Mouse (Mus musculus): ENCODE results near the gene Fut11.

Gene Fut11

DNA sequence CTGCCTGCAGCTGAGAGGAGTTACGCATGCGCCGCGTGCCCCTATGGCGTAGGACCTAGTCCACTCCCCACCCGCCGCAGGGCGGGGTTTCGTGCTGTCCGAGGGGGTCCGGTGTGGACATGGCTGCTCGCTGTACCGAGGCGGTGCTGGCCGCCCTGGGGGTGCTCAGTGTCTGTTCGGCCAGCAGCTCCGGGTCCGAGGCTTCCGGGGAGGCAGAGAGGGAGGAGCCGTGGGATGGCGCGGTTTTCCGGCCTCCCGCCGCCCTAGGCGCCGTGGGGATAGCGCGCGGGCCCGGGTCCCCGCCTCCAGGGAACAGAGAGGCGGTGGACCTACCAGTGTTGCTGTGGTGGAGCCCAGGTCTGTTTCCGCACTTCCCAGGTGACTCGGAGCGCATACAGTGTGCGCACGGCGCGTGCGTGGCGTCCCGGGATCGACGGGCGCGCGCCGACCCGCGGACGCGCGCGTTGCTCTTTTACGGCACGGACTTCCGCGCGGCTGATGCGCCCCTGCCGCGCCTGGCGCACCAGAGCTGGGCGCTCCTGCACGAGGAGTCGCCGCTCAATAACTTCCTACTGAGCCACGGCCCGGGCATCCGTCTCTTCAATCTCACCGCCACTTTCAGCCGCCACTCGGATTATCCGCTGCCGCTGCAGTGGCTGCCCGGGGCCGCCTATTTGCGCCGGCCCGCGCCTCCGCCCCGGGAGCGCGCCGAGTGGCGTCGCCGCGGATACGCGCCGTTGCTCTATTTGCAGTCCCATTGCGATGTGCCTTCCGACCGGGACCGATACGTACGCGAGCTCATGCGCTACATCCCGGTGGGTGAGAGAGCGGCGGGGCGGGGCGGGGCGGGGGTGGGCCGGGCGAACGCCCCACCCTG lies at the start of gene Fut11:
Gene Fut11 (plus strand): TSS at position 85 of the 877 bp plus-strand sequence.
- DNase-seq (ENCODE audit: low read depth): peak; percentile 74

- no peak for DNase-seq (ENCODE audit: low read depth)
Observed at GRCm38 (mm10) chr14:20645547-20645946, 49.2 kb upstream of the Fut11 start.

DNA sequence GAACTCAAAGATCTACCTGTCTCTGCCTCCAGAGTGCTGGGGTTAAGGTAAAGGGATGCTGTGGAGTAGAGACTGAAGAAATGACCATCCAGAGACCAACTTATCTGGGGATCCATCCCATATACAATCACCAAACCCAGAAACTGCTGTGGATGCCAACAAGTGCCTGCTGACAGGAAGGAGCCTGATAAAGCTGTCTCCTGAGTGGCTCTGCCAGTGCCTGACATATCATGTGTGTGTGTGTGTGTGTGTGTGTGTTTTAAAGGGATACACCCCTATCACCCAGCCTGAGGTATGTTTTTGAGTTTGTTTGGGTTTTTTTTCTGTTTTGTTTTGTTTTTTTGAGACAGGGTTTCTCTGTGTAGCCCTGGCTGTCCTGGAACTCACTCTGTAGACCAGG lies 48.4 kb upstream of the Fut11 start:
- no peak for DNase-seq (ENCODE audit: low read depth)

DNA sequence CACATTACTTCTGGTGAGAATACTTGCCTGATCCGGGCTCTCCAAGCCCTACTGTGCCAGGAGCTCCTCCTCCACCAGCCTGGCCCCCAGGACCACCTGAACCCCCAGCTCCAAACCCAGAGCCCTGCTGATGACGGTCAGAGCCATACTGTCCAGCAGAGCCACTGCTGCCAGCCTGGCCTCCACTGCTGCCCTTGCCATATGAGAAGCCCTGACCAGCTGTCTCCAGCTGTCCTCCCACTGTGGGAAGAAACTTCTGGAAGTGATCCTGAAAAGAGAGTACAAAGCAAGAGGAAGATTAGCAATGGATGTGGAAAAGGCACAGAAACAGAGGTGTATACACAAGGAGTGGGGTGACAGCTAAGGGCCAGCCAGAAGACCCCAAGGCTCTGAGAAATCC lies 43.8 kb upstream of the Fut11 start:
- no peak for DNase-seq (ENCODE audit: low read depth)

- no peak for DNase-seq (ENCODE audit: low read depth)
Observed at GRCm38 (mm10) chr14:20651722-20652256, 43.0 kb upstream of the Fut11 start.

GRCm38 (mm10) chr14:20654690-20655421 lies 39.9 kb upstream of the Fut11 start:
- no peak for DNase-seq (ENCODE audit: low read depth)

DNA sequence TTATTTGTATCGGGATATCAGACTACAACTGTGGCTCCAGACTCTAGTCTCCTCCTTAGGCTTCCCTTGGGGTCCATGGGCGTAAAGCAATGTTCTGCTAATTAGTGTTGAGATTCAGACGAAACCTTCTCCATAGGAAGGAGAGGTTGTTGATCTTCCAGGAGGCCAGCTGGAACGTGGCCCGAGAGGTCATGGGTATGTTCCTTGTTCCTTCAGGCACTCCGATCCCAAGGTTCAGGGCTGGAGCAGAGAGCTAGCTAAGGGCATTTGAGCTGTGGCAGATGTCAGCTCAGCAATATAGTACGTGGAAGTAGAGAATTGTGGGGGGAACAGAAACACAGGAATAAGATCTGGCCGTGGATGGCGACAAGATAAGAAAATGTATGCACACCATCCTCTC lies 39.0 kb upstream of the Fut11 start:
- DNase-seq (ENCODE audit: low read depth): no peak

- no peak for DNase-seq (ENCODE audit: low read depth)
Observed at GRCm38 (mm10) chr14:20656361-20656760, 38.4 kb upstream of the Fut11 start, which contains the start of gene Myoz1. Myoz1 (minus strand) TSS chr14:20656540.

DNA sequence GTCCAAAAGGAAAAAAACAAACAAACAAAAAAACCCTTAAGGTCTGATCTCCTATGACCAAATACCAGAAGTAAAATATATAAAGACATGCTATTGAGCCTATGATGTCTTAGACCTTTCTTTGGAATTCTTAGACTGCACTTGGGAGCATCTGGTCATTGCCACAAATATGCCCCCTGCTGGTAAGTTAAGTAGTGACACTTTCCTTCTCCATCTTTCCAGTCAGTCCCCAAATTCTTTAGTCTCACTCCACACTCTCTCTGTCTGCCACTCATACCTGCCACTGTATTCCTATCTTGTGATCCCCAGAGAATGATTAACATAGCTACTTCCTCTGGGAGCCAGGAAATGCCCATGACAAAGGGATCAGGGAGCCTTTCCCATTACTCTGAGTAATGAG lies 36.4 kb upstream of the Fut11 start:
- DNase-seq (ENCODE audit: low read depth): peak; percentile 31

DNA sequence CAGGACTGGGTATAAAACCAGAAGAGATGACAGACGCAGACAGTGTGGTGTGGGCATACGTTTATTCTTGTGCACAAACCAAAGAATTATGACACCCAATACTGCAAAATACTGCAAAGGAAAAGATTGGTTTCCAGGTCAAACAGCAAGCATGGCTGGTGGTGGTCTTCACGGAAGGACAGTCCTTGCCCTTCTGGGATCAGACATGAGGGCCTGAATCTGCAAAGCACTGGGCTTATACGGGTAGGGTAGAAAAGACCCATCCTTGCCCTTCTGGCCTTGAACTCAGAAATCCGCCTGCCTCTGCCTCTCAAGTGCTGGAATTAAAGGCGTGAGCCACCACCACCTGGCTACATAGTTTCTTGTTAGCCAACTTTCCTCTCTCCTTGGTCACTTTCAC lies 35.9 kb upstream of the Fut11 start:
- DNase-seq (ENCODE audit: low read depth): no peak

GRCm38 (mm10) chr14:20659687-20660086 lies 35.1 kb upstream of the Fut11 start:
- DNase-seq (ENCODE audit: low read depth): no peak

DNA sequence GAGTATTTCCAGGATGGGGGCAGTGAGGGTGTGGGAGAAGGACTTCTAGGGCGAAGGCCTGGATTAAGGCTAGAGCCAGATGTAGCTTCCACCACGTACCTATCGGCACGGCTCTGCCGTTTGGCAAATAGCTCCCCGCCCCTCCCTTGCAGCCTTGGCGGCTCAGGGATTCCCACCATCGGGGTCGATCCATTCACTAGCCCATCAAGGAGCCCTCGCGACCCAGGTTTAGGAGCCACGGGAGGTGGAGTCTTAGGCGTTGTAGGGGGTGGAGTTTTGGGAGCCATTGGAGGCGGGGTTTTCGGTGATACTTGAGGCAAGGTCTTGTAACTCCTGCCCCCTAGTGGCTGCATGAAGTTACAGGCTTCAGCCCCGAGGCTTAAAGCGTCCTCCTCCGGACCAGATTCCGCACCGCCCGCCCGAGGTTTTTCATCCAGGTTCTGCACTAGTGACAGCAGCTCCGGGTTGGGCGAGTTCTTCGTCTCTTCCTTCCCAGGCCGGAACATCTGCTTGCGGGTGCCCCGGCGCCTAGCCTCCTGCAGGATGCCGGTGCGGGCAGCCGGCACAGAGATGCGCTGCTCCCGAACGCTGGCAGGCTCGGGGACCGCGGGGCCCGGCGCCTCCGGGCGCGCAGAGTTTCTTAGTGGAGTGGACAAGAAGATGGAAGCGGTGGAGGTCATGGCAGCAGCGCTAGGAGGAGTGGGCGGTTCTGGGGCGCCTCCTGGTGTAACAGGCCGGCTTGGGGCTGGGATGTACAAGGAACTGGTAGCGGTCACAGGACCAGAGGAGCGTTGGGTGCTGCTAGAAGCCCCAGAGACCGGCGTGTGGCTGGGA lies 33.7 kb upstream of the Fut11 start:
- DNase-seq (ENCODE audit: low read depth): peak; percentile 96

GRCm38 (mm10) chr14:20661661-20662331 lies 33.0 kb upstream of the Fut11 start:
- no peak for DNase-seq (ENCODE audit: low read depth)

DNA sequence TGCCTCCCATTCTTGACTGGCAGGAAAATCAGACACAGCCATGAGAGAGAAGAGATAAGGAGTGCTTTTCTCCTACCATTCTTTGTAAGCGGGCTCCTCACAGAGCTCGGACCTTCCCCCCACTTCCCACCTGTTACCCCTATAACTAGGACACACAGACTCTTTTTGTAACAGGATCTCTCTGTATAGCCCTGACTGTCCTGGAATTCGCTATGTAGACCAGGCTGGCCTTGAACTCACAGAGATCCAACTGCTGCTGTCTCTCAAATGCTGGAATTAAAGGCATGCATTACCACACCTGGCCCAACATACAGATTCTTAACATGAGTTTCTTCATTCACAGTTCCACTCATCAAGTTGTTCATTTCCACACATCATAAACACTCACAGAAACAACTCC lies 32.0 kb upstream of the Fut11 start:
- no peak for DNase-seq (ENCODE audit: low read depth)

- no peak for DNase-seq (ENCODE audit: low read depth)
Observed at GRCm38 (mm10) chr14:20663601-20664000, 31.2 kb upstream of the Fut11 start.

DNA sequence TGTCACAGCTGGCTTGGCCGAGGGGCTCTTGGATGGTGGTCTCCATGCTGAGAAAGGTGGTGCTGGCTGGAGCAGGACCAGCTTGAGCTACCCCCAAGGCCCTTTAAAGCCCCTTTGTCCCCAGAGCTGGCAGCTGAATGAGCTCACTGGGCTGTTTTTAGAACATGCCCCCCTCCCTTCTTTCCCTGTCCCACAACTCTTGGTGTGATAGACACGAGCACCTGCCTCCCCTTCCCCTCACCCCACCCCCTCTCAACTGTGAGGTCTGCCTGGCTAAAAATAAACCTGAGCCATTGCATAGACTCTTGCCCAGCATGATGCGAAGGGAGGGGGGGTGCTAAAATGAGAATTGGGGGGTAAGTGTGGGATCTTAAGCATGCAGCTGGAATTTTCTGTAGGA lies 30.3 kb upstream of the Fut11 start:
- no peak for DNase-seq (ENCODE audit: low read depth)

DNA sequence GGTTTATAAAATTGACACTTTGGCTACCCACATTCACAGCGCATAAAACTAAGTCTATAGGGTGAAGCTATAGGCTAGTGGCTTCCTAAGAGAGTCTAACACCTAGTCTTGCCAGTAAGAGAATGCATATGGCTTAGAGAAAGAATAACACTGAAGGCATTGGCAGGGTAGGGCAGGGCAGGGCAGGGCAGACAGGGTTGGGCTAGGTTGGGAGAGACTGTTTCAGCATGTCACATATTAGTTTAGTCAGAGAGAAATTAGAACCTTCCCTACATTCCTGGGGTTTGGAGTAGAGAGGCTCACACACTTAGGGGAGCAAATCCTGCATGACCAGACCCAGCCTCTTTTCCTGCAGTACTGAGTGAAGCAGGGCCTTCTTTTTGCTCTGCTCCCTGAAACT lies 27.3 kb upstream of the Fut11 start:
- DNase-seq (ENCODE audit: low read depth): no peak

DNA sequence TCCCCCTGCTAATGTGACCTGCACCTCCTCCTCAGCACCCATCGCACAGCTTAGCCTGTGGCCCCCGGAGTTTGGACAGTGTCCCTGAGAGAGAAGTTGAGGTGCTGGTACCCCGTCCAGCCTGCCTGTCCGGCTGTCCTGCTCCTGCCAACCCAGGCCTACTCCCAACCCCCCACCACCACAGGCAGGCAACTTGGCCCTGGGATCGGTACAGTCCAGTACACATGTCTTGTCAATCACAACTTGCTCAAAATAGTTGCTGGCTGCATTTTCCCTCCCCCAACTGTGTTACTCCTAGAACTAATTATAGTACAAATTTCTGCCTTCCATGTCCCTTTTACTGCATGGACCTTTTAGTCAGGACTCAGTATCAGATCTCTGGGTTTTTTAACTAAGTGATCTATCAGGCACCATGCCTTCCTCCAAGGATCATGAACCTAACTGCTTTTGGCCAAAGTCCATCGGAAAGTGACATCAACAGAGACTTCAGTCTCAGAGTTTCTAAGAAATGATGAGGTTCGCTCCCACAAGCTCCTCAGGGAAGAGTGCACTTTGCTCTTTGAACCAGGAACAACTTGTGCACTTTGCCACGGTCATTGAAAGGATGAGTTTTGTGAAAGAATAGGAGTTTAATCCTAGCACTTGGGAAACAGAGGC lies 26.5 kb upstream of the Fut11 start, which contains the start of gene Synpo2l:
Gene Synpo2l (minus strand): TSS at position 201 of the 657 bp plus-strand sequence.
- DNase-seq (ENCODE audit: low read depth): no peak

DNA sequence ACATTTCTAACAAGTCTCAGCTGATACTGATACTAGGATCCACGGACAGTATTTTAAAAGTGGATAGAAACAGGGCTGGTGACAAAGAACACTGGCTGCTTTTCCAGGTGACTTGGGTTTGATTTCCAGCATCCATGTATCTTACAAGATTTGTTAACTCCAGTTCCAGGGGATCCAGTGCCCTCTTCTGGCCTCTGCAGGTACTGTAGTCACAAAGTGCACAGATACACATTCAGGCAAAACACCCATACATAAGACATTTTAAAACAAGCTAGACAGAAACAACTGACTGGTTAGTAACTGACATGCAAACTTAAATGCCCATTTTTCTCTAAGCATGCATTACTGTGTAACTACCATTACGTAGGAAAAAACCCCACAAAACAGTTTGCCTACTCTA lies 21.8 kb upstream of the Fut11 start:
- peak; percentile 50 for DNase-seq (ENCODE audit: low read depth)

- DNase-seq (ENCODE audit: low read depth): no peak
Observed at GRCm38 (mm10) chr14:20673735-20674063, 21.1 kb upstream of the Fut11 start.
